Mouse (Mus musculus) kidney, postnatal 25 days (tissue): ENCODE measurements around the gene Kdm5a.

Experiments used
- DNase-seq, 2 experiments: peaks; one replicate each; pipeline ENCODE4 v3.0.0; 2021; ENCODE audit warnings: mixed read lengths in 2 of 2

The Kdm5a gene

GRCm38 (mm10) chr6:120472455-120473140 lies 108.7 kb downstream of the Kdm5a start:
- DNase-seq: no peak

- peak; percentile 26 to 77 for DNase-seq
These were observed 109.5 kb downstream of the Kdm5a start for GRCm38 (mm10) chr6:120473427-120473826.

- peak; percentile 60 to 81 for DNase-seq
These were observed 111.4 kb downstream of the Kdm5a start for GRCm38 (mm10) chr6:120475288-120475687.

- DNase-seq: no peak
These were observed 115.4 kb downstream of the Kdm5a start for GRCm38 (mm10) chr6:120479302-120479701.

- DNase-seq: no peak
These were observed 116.4 kb downstream of the Kdm5a start for GRCm38 (mm10) chr6:120480361-120480760.

GRCm38 (mm10) chr6:120481538-120481937 lies 117.6 kb downstream of the Kdm5a start:
- peak in 1 of 2 experiments; percentile 50 for DNase-seq

GRCm38 (mm10) chr6:120482021-120482420 lies 118.1 kb downstream of the Kdm5a start:
- DNase-seq: no peak

- DNase-seq: no peak
These were observed 118.8 kb downstream of the Kdm5a start for GRCm38 (mm10) chr6:120482756-120483155.

GRCm38 (mm10) chr6:120483211-120483626 lies 119.3 kb downstream of the Kdm5a start:
- DNase-seq: peak; percentile 67 to 71

- no peak for DNase-seq
These were observed 121.1 kb downstream of the Kdm5a start for GRCm38 (mm10) chr6:120485038-120485437.

GRCm38 (mm10) chr6:120486051-120486510 lies 122.2 kb downstream of the Kdm5a start:
- DNase-seq: no peak

- DNase-seq: no peak
These were observed 124.7 kb downstream of the Kdm5a start for GRCm38 (mm10) chr6:120488647-120489046.

- DNase-seq: no peak
These were observed 125.5 kb downstream of the Kdm5a start for GRCm38 (mm10) chr6:120489461-120489860.

GRCm38 (mm10) chr6:120491064-120491463 lies 127.1 kb downstream of the Kdm5a start:
- DNase-seq: no peak

- no peak for DNase-seq
These were observed 128.1 kb downstream of the Kdm5a start for GRCm38 (mm10) chr6:120491862-120492498.

- DNase-seq: peak; percentile 17 to 57
These were observed 128.8 kb downstream of the Kdm5a start for GRCm38 (mm10) chr6:120492499-120493373.

GRCm38 (mm10) chr6:120493374-120494181 lies 129.7 kb downstream of the Kdm5a start, which contains the start of gene Tmem121b:
TSS of gene Tmem121b (minus strand) at chr6:120493807.
- DNase-seq: peak; percentile 27 to 62
